Mouse (Mus musculus): Measurements from ENCODE around the gene Snupn. TPM values are rescaled to one million over a fixed set of nuclear protein-coding genes. Genes with fewer than 3 reads are reported as not detected.
A peak's percentile ranks its signal among the peaks of the same experiment; 100 is the strongest.
"Not testable (repeated sequence)": the region's sequence is repeated elsewhere in the genome, so short reads cannot be mapped to it uniquely, and the experiment has no call there.

Gene Snupn
- 14.2 and 16.5 TPM in 2 replicates for polyA plus RNA-seq (2014; fragmentation: Nextera tagmentation; extraction: Ambion mirVana)

DNA sequence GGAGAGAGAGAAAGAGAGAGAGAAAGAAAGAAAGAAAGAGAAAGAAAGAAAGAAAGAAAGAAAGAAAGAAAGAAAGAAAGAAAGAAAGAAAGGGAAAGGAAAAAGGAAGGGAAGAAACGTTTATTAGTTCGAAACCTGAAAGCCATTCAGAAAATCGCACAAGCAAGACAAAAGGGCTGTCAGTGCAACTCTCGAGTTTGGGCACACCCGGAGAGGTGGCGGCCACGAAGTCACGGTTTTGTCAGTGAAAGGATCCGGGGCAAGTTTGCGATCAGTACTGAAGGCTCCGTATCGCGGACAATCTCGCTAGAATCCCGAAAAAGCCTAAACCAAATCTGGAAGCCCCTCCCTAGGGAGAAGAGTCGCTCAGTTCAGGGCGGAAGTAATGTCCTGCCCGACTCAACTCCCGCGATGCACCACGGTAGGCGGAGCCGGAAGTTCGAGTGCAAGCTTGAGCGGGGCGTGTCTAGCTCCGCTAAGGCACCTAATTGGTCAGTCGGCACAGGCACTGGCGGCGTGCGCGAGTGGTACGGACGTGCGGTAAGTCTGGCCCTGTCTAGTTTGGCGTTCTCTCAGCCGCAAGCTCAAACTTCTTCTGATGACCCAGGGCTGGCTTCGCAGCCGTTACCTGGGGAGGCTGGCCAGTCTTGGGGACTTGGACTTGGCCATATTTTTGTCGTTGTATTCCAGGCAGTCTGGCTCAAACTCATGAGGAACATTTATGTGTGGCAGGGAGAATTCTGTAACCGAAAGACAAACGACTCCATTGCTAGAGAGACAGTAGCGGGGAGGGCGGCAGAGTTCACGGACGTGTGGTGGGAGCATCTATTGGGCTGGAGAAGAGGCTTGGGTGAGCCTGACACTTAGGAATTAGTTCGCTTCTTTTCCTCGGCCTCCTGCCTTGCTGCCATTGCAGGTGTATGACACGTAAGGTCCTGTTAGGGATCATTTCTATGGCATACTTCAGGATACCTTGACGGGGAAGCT lies at the start of gene Snupn:
Gene Snupn, plus strand, starts transcription at position 465 of the 987 bp plus-strand sequence.
- H3K9ac ChIP-seq (ENCODE audit: low read length), result peak within 1 kb of the TSS; percentile 67
- under 1% methylated on average over 50 of the region's 50 CpGs for WGBS
- no peaks in the 10 kb centered on the region for H3K9me3 ChIP-seq (ENCODE audit: control insufficient read depth, low read length)
- H3K4me3 ChIP-seq (ENCODE audit: low read depth, low read length), result peak within 1 kb of the TSS; percentile 64
- H3K27ac ChIP-seq (ENCODE audit: low read depth), result peak within 1 kb of the TSS; percentile 83
- no peaks in the 10 kb centered on the region for H3K36me3 ChIP-seq (ENCODE audit: control insufficient read depth, insufficient read depth, low read length)
- peak within 1 kb of the TSS; percentile 92 for H3K4me2 ChIP-seq (ENCODE audit: low read length)
- no peaks in the 10 kb centered on the region for H3K27me3 ChIP-seq (replicated peaks; ENCODE audit: control insufficient read depth, insufficient read depth, low read length)
- peaks cover 5% of the 10 kb centered on the region for H3K4me1 ChIP-seq (replicated peaks; ENCODE audit: control insufficient read depth, insufficient read depth, low read length)
- ATAC-seq (replicated peaks; ENCODE audit: low FRiP score, low TSS enrichment, low read depth), result peak; percentile 100
- peak; percentile 94 for DNase-seq (ENCODE audit: low spot score)

DNA sequence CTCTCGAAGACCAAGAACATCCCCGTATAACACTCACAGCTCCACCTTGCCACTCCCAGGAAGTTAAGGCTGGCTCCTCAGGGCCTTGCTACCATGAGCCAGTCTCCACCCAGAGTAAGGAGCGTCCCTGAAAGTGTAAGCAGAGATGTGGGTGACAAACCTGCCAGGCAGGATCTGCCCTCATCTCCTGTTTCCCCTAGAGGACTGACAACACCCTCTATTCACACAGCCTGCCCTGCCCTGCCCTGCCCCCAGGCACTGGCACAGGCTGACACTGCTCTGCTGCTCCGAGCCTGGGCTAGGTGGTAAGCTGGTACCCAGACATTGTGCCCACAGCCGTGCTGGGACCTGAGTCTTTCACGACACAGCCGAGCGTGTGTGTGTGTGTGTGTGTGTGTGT lies 49.5 kb upstream of the Snupn start:
- H3K36me3 ChIP-seq (ENCODE audit: control insufficient read depth, insufficient read depth, low read length), result 0 out of 2 replicates have a peak, but pooled peaks cover 3% of the 10 kb centered on the region
- no peak overlapping the region for H3K9ac ChIP-seq (ENCODE audit: low read length)
- no peaks in the 10 kb centered on the region for H3K27me3 ChIP-seq (replicated peaks; ENCODE audit: control insufficient read depth, insufficient read depth, low read length)
- ATAC-seq (replicated peaks; ENCODE audit: low FRiP score, low TSS enrichment, low read depth) (no peak; the same call in 1 of the 2 replicates), DNase-seq (ENCODE audit: low spot score) (no peak)
- H3K27ac ChIP-seq (ENCODE audit: low read depth), result no peak overlapping the region
- no peaks in the 10 kb centered on the region for H3K9me3 ChIP-seq (ENCODE audit: control insufficient read depth, low read length)
- no peak overlapping the region for H3K4me2 ChIP-seq (ENCODE audit: low read length)
- H3K4me1 ChIP-seq (replicated peaks; ENCODE audit: control insufficient read depth, insufficient read depth, low read length), result no peaks in the 10 kb centered on the region; the same call in 1 of the 2 replicates
- no peak overlapping the region for H3K4me3 ChIP-seq (ENCODE audit: low read depth, low read length)
- WGBS, result 59% methylated on average over 8 of the region's 8 CpGs

DNA sequence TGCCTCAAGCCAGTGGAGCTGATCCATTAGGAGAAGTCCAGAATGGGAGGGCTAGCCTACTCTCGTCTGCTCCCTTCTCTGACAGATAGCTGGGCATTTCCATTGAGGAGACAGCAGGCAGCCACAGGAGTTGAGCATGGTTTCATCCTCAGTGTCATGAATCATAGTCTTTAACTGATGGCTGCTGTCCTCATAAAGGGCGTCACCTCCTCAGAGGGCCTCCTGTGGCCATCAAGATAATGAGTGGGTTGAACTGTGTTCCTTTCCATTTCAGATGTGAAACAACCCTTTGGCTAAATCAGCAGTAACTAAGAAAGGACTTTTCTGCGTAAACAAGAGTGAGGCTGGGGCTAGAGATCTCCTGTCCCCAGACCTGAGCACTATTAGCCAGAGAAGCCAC lies 47.0 kb upstream of the Snupn start:
- H3K27me3 ChIP-seq (replicated peaks; ENCODE audit: control insufficient read depth, insufficient read depth, low read length), result no peaks in the 10 kb centered on the region
- no peak overlapping the region for H3K4me2 ChIP-seq (ENCODE audit: low read length)
- no peak overlapping the region for H3K27ac ChIP-seq (ENCODE audit: low read depth)
- no peak overlapping the region for H3K9ac ChIP-seq (ENCODE audit: low read length)
- no peaks in the 10 kb centered on the region for H3K36me3 ChIP-seq (ENCODE audit: control insufficient read depth, insufficient read depth, low read length)
- DNase-seq (ENCODE audit: low spot score) (no peak), ATAC-seq (replicated peaks; ENCODE audit: low FRiP score, low TSS enrichment, low read depth) (no peak)
- WGBS, result 79% methylated on average over 3 of the region's 3 CpGs
- no peak overlapping the region for H3K4me3 ChIP-seq (ENCODE audit: low read depth, low read length)
- H3K9me3 ChIP-seq (ENCODE audit: control insufficient read depth, low read length), result no peaks in the 10 kb centered on the region
- no peaks in the 10 kb centered on the region; the same call in 1 of the 2 replicates for H3K4me1 ChIP-seq (replicated peaks; ENCODE audit: control insufficient read depth, insufficient read depth, low read length)

DNA sequence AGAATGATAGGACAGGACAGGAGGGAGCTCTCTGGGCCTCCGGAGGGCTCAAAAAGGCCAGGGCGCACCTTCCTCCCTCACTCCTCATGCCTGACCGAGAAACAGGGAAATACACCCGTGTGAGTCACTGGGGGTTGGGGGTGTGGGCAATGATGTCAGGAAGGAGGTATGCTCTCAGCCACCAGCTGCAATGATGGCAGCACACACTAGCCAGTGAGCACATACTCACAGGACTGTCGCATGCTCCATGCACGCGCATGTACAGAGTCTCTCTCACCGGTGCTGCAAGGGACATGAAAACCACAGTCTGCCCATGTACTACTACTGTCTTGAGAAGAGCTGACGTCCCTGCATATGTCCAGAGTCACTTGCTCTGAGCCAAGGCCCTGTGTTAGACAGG lies 43.1 kb upstream of the Snupn start:
- WGBS, result 73% methylated on average over 9 of the region's 9 CpGs
- H3K27me3 ChIP-seq (replicated peaks; ENCODE audit: control insufficient read depth, insufficient read depth, low read length), result no peaks in the 10 kb centered on the region
- no peaks in the 10 kb centered on the region for H3K36me3 ChIP-seq (ENCODE audit: control insufficient read depth, insufficient read depth, low read length)
- no peak overlapping the region for H3K4me2 ChIP-seq (ENCODE audit: low read length)
- 0 out of 2 replicates have a peak, but pooled peaks have one; percentile 4 for ATAC-seq (replicated peaks; ENCODE audit: low FRiP score, low TSS enrichment, low read depth)
- no peak overlapping the region for H3K4me3 ChIP-seq (ENCODE audit: low read depth, low read length)
- no peak overlapping the region for H3K27ac ChIP-seq (ENCODE audit: low read depth)
- no peak overlapping the region for H3K9ac ChIP-seq (ENCODE audit: low read length)
- no peaks in the 10 kb centered on the region for H3K4me1 ChIP-seq (replicated peaks; ENCODE audit: control insufficient read depth, insufficient read depth, low read length)
- H3K9me3 ChIP-seq (ENCODE audit: control insufficient read depth, low read length), result no peaks in the 10 kb centered on the region
- DNase-seq (ENCODE audit: low spot score), result peak; percentile 52

DNA sequence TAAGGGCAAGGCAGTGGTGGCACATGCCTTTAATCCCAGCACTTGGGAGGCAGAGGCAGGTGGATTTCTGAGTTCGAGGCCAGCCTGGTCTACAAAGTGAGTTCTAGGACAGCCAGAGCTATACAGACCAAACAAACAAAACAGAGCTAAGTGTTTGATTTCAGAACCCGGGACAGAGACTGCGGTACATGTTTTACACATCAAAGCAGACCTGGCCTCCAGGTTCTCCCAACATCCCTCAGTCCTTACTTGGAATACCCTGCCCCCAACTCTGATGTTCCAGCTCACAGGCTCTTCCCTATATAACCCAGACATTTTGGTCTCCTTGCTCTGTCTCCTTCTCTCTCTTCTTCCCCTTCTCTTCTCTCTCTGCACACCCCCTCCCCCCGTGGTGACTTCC lies 40.7 kb upstream of the Snupn start:
- not testable (repeated sequence) for H3K4me3 ChIP-seq (ENCODE audit: low read depth, low read length); H3K27me3 ChIP-seq (replicated peaks; ENCODE audit: control insufficient read depth, insufficient read depth, low read length); H3K9me3 ChIP-seq (ENCODE audit: control insufficient read depth, low read length); H3K4me1 ChIP-seq (replicated peaks; ENCODE audit: control insufficient read depth, insufficient read depth, low read length); H3K4me2 ChIP-seq (ENCODE audit: low read length); H3K36me3 ChIP-seq (ENCODE audit: control insufficient read depth, insufficient read depth, low read length); DNase-seq (ENCODE audit: low spot score); ATAC-seq (replicated peaks; ENCODE audit: low FRiP score, low TSS enrichment, low read depth); H3K9ac ChIP-seq (ENCODE audit: low read length); H3K27ac ChIP-seq (ENCODE audit: low read depth)
- WGBS, result 43% methylated on average over 4 of the region's 4 CpGs

DNA sequence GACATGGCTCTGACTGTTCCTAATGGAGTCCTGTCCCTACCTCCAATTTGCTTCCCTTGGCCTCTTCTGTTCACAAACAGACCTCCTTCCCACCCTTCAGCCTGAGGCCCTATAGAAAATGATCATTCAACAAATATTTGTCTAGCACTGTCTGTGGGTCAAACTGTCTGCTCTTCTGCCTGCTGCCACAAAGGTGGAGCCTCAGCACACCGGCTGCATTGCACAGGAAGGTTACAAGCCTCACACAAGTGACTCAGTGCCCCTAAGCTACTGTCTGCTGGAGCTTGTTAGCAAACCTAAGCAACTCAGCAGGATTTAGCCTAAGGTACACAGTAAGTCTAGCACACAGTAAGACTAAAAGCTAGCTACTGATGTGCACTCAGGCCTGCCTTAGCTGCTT lies 39.7 kb upstream of the Snupn start:
- WGBS, result 22% methylated on average over 1 of the region's 1 CpGs
- no peak for DNase-seq (ENCODE audit: low spot score)
- no peak for ATAC-seq (replicated peaks; ENCODE audit: low FRiP score, low TSS enrichment, low read depth)
- H3K36me3 ChIP-seq (ENCODE audit: control insufficient read depth, insufficient read depth, low read length), result peaks cover 8% of the 10 kb centered on the region; the same call in 1 of the 2 replicates
- H3K4me3 ChIP-seq (ENCODE audit: low read depth, low read length), result no peak overlapping the region
- no peaks in the 10 kb centered on the region for H3K27me3 ChIP-seq (replicated peaks; ENCODE audit: control insufficient read depth, insufficient read depth, low read length)
- H3K9ac ChIP-seq (ENCODE audit: low read length), result no peak overlapping the region
- H3K4me1 ChIP-seq (replicated peaks; ENCODE audit: control insufficient read depth, insufficient read depth, low read length), result no peaks in the 10 kb centered on the region
- H3K4me2 ChIP-seq (ENCODE audit: low read length), result no peak overlapping the region
- no peaks in the 10 kb centered on the region for H3K9me3 ChIP-seq (ENCODE audit: control insufficient read depth, low read length)
- H3K27ac ChIP-seq (ENCODE audit: low read depth), result no peak overlapping the region

DNA sequence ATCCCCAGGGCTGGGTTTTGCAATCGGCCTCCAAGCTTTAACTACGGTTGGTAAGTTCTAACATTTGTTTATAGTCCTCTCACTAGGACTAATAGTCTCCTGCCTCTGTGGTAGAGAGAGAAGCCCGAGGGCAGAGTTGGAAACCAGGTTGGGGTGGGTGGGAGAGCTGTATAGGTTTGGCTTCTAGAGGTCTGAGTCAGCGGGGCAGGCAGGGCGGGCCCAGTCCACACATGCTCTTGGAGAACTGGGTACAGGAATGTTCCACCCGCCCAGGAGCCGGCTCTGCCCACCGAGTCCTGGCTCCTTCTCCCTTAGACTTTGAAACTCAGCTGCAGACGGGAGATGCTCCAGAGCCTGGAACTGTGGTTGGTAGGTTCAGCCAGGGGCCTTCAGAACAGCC lies 36.7 kb upstream of the Snupn start:
- ATAC-seq (replicated peaks; ENCODE audit: low FRiP score, low TSS enrichment, low read depth) (no peak), DNase-seq (ENCODE audit: low spot score) (no peak)
- Histone ChIP-seq H3K9me3 (ENCODE audit: control insufficient read depth, low read length) (no peaks in the 10 kb centered on the region), H3K4me3 (ENCODE audit: low read depth, low read length) (no peak overlapping the region), H3K27me3 (replicated peaks; ENCODE audit: control insufficient read depth, insufficient read depth, low read length) (no peaks in the 10 kb centered on the region), H3K36me3 (ENCODE audit: control insufficient read depth, insufficient read depth, low read length) (peaks cover 36% of the 10 kb centered on the region), H3K27ac (ENCODE audit: low read depth) (no peak overlapping the region), H3K4me2 (ENCODE audit: low read length) (no peak overlapping the region), H3K9ac (ENCODE audit: low read length) (no peak overlapping the region), H3K4me1 (replicated peaks; ENCODE audit: control insufficient read depth, insufficient read depth, low read length) (no peaks in the 10 kb centered on the region)
- WGBS, result 75% methylated on average over 9 of the region's 9 CpGs

DNA sequence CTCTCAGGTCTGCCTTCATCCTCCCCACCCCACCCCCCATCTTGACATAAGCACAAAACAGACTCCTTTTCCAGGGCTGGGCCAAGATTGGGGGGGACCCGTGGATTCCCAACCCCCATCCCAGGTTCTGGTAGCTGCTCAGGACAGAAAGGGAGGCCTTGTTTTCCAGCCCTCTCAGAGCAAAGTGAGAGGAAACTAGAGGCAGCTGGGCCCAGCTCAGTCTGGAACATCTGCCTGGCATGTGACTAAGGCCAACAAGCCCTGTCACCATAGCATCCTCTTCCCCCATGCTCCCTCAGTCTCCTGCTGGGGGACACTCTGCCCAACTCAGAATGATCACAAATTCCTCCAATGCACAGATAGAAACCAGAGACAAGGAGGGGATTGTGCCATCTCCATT lies 35.6 kb upstream of the Snupn start:
- no peak overlapping the region for H3K4me3 ChIP-seq (ENCODE audit: low read depth, low read length)
- no peak overlapping the region for H3K27ac ChIP-seq (ENCODE audit: low read depth)
- H3K27me3 ChIP-seq (replicated peaks; ENCODE audit: control insufficient read depth, insufficient read depth, low read length), result no peaks in the 10 kb centered on the region
- no peaks in the 10 kb centered on the region for H3K4me1 ChIP-seq (replicated peaks; ENCODE audit: control insufficient read depth, insufficient read depth, low read length)
- H3K36me3 ChIP-seq (ENCODE audit: control insufficient read depth, insufficient read depth, low read length), result peaks cover 47% of the 10 kb centered on the region
- no peak overlapping the region for H3K9ac ChIP-seq (ENCODE audit: low read length)
- WGBS, result 50% methylated on average over 1 of the region's 1 CpGs
- ATAC-seq (replicated peaks; ENCODE audit: low FRiP score, low TSS enrichment, low read depth) (no peak), DNase-seq (ENCODE audit: low spot score) (no peak)
- no peak overlapping the region for H3K4me2 ChIP-seq (ENCODE audit: low read length)
- H3K9me3 ChIP-seq (ENCODE audit: control insufficient read depth, low read length), result no peaks in the 10 kb centered on the region
